Mouse (Mus musculus): ENCODE measurements around the gene Slc22a3. TPM values are rescaled to one million over a fixed set of nuclear protein-coding genes. Genes with fewer than 3 reads are reported as not detected.

Gene Slc22a3
- total and polyA plus RNA-seq, 3 experiments = 31.5 to 87.7 TPM; not detected in 1

- Histone ChIP-seq H3K9ac (ENCODE audit: control insufficient read depth, low read depth, low read length, poor library complexity, severe bottlenecking) (no peak overlapping the region), H3K27ac (ENCODE audit: control insufficient read depth, low read depth, low read length) (no peak overlapping the region), H3K36me3 (ENCODE audit: control insufficient read depth in 1 of 2, insufficient read depth in 2 of 2, low read length in 2 of 2) (peaks cover 6 to 15% of the 10 kb centered on the region in 2 experiments; a peak in 3 of 4 replicates), H3K27me3 (ENCODE audit: control insufficient read depth in 1 of 2, insufficient read depth in 2 of 2, low read length in 2 of 2) (no peaks in the 10 kb centered on the region), H3K79me2 (ENCODE audit: control insufficient read depth, insufficient read depth, low read length, poor library complexity) (peaks cover 55% of the 10 kb centered on the region), H3K4me1 (ENCODE audit: control insufficient read depth in 1 of 2, insufficient read depth in 2 of 2, low read length in 2 of 2) (no peaks in the 10 kb centered on the region), H3K9me3 (replicated peaks; ENCODE audit: insufficient read depth, low read length) (no peaks in the 10 kb centered on the region), H3K4me3 (ENCODE audit: control insufficient read depth in 1 of 2, insufficient read depth in 1 of 2, low read depth in 2 of 2, low read length in 2 of 2) (no peak overlapping the region)
- DNase-seq (ENCODE audit: low read depth, low spot score) = no peak
- TF ChIP-seq USF1 (IDR thresholded peaks at IDR 0.05; ENCODE audit: low read depth, low read length) = no peak
- TF ChIP-seq E2F4 (IDR thresholded peaks at IDR 0.05; ENCODE audit: borderline replicate concordance, low read depth, low read length) = no peak
- no peak for TF ChIP-seq ETS1 (IDR thresholded peaks at IDR 0.05; ENCODE audit: low read depth, low read length)
- TF ChIP-seq KAT2A (conservative IDR thresholded peaks at IDR 0.05; ENCODE audit: low read depth, low read length) = no peak
- TF ChIP-seq NRF1 (IDR thresholded peaks at IDR 0.05; ENCODE audit: insufficient read depth, low read depth, low read length, poor library complexity, severe bottlenecking) = no peak
- TF ChIP-seq UBTF (IDR thresholded peaks at IDR 0.05; ENCODE audit: borderline replicate concordance, insufficient read depth, low read depth, low read length) = no peak
- no peak for TF ChIP-seq MAFK (IDR thresholded peaks at IDR 0.05; ENCODE audit: borderline replicate concordance, low read depth, low read length)
- TF ChIP-seq TAL1 (IDR thresholded peaks at IDR 0.05; ENCODE audit: low read length) = no peak
- no peak for TF ChIP-seq ZKSCAN1 (IDR thresholded peaks at IDR 0.05; ENCODE audit: low read depth, low read length)
These were observed 15.9 kb downstream of the Slc22a3 start for GRCm38 (mm10) chr17:12491591-12491990.

- no peak overlapping the region for H3K27ac ChIP-seq (ENCODE audit: control insufficient read depth, low read depth, low read length)
- H3K9ac ChIP-seq (ENCODE audit: control insufficient read depth, low read depth, low read length, poor library complexity, severe bottlenecking) = no peak overlapping the region
- no peaks in the 10 kb centered on the region for H3K9me3 ChIP-seq (replicated peaks; ENCODE audit: insufficient read depth, low read length)
- H3K79me2 ChIP-seq (ENCODE audit: control insufficient read depth, insufficient read depth, low read length, poor library complexity) = peaks cover 40% of the 10 kb centered on the region
- H3K27me3 ChIP-seq (ENCODE audit: control insufficient read depth in 1 of 2, insufficient read depth in 2 of 2, low read length in 2 of 2) = no peaks in the 10 kb centered on the region
- no peaks in the 10 kb centered on the region for H3K4me1 ChIP-seq (ENCODE audit: control insufficient read depth in 1 of 2, insufficient read depth in 2 of 2, low read length in 2 of 2)
- H3K4me3 ChIP-seq (ENCODE audit: control insufficient read depth in 1 of 2, insufficient read depth in 1 of 2, low read depth in 2 of 2, low read length in 2 of 2) = no peak overlapping the region
- peaks cover 6 to 11% of the 10 kb centered on the region in 2 experiments; a peak in 3 of 4 replicates for H3K36me3 ChIP-seq (ENCODE audit: control insufficient read depth in 1 of 2, insufficient read depth in 2 of 2, low read length in 2 of 2)
- TF ChIP-seq KAT2A (conservative IDR thresholded peaks at IDR 0.05; ENCODE audit: low read depth, low read length) (no peak), GATA1 (IDR thresholded peaks at IDR 0.05; ENCODE audit: low read depth, low read length) (no peak), MAFK (IDR thresholded peaks at IDR 0.05; ENCODE audit: borderline replicate concordance, low read depth, low read length) (no peak), USF1 (IDR thresholded peaks at IDR 0.05; ENCODE audit: low read depth, low read length) (no peak), USF2 (IDR thresholded peaks at IDR 0.05; ENCODE audit: borderline replicate concordance in 1 of 2, insufficient read depth in 1 of 2, low read depth in 1 of 2, low read length in 2 of 2) (no peak), JUND (IDR thresholded peaks at IDR 0.05; ENCODE audit: low read depth, low read length) (no peak), RCOR1 (IDR thresholded peaks at IDR 0.05; ENCODE audit: low read depth, low read length) (no peak), E2F4 (IDR thresholded peaks at IDR 0.05; ENCODE audit: borderline replicate concordance, low read depth, low read length) (no peak), ETS1 (IDR thresholded peaks at IDR 0.05; ENCODE audit: low read depth, low read length) (no peak), MYC (IDR thresholded peaks at IDR 0.05; ENCODE audit: low read depth, low read length) (no peak), MAX (IDR thresholded peaks at IDR 0.05; ENCODE audit: low read length) (no peak), MXI1 (IDR thresholded peaks at IDR 0.05; ENCODE audit: low read depth, low read length) (no peak), MEF2A (IDR thresholded peaks at IDR 0.05; ENCODE audit: extremely low read depth, insufficient replicate concordance, low read depth, low read length, poor library complexity, severe bottlenecking) (no peak), POLR2AphosphoS2 (IDR thresholded peaks at IDR 0.05; ENCODE audit: low read length) (no peak)
- DNase-seq (ENCODE audit: low read depth, low spot score) = no peak
These were observed 17.6 kb downstream of the Slc22a3 start for GRCm38 (mm10) chr17:12489888-12490287.
